Mouse (Mus musculus): ENCODE data around the gene Pacsin2.

DNA sequence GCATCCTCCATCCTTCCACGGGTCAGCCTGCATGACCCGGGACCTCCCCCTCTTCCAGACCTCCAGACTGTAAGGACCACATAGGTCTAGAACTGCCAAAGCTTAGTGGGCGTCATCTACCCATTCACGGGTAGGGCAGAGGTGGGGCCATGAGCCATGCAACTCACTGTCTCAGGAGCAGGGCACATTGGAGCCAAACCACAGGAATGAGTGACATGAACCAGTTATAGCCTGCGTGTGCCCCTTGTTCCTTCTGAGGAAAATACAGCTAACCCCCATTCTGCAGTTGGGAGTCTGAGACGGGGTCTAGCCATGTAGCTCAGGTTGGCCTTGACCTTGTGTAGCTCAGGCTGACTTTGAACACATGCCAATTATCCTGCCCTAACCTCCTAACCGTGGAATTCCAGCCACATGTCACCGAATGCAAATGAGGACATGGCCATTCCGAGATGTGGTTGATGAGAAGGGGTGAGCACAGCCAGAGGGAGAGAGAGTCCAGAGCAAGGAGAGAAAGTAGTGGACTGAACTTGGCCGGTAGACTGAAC lies 16.9 kb upstream of the Pacsin2 start:
- TF ChIP-seq CTCF (conservative IDR thresholded peaks at IDR 0.05; ENCODE audit: low read length) (no peak), NANOG (IDR thresholded peaks at IDR 0.05; ENCODE audit: borderline replicate concordance, low read length) (no peak), POU5F1 (IDR thresholded peaks at IDR 0.05; ENCODE audit: borderline replicate concordance, low read length) (no peak)

All from E14TG2a.4 (cell line).